In the genomic region with DNA sequence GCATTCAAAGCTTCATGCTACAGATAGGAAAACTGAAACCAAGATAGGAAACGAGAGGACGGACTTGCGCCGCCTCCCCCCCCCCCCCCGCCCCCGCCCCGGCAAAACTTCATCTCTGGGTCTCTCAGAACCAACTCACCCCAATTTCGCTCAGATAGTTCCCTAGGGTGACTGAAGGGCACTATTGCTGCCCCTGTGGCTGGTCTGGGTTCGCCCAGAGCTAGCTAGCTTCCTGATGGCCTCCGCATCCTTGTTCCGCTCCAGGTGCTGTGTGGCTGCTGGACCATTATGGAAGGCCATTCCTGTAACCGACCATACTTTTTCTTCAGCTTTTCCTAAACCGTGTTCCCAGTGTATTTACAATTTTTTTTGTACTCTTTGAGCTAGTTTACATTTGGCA, we compare ENCODE assay signal across 7 mouse cellular contexts. TPM values are rescaled to one million over a fixed set of nuclear protein-coding genes. Genes with fewer than 3 reads are reported as not detected.
A peak's percentile ranks its signal among the peaks of the same experiment; 100 is the strongest.
DNase-seq lines count a peak whose midpoint lies in the region; ATAC-seq and TF ChIP-seq lines count a peak whose summit lies in the region.

No protein-coding gene starts in this region.

- ATAC-seq in lung, postnatal 0 days = no peak
- ATAC-seq in forebrain, embryonic 15.5 days (replicated peaks) = peak; percentile 70
- ATAC-seq in liver, embryonic 11.5 days (replicated peaks; ENCODE audit: low FRiP score) = no peak
- ATAC-seq in stomach, embryonic 16.5 days (ENCODE audit: insufficient read depth, low FRiP score) = no peak

- TF ChIP-seq CTCF in lung, postnatal 0 days (IDR thresholded peaks at IDR 0.05) = no peak

- H3K27ac ChIP-seq in lung, postnatal 0 days (ENCODE audit: low read length) = no peak overlapping the region
- H3K27ac ChIP-seq in forebrain, embryonic 15.5 days (replicated peaks) = peak overlapping the region; percentile 70
- H3K27ac ChIP-seq in liver, embryonic 11.5 days (ENCODE audit: low read depth, low read length) = no peak overlapping the region
- H3K27ac ChIP-seq in stomach, embryonic 16.5 days (ENCODE audit: low read length) = no peak overlapping the region

- TF ChIP-seq EP300 in lung, postnatal 0 days (IDR thresholded peaks at IDR 0.05) = no peak

- H3K9me3 ChIP-seq in lung, postnatal 0 days (ENCODE audit: low read length) = no peaks in the 10 kb centered on the region
- no peaks in the 10 kb centered on the region for H3K9me3 ChIP-seq in forebrain, embryonic 15.5 days
- H3K9me3 ChIP-seq in liver, embryonic 11.5 days (ENCODE audit: control insufficient read depth, low read length) = no peaks in the 10 kb centered on the region
- peaks cover 4% of the 10 kb centered on the region; the same call in 1 of the 2 replicates for H3K9me3 ChIP-seq in stomach, embryonic 16.5 days (replicated peaks; ENCODE audit: control insufficient read depth, low read length)

- no peak overlapping the region for H3K9ac ChIP-seq in lung, postnatal 0 days (replicated peaks; ENCODE audit: low read depth)
- H3K9ac ChIP-seq in forebrain, embryonic 15.5 days (replicated peaks) = peak overlapping the region; percentile 47
- H3K9ac ChIP-seq in liver, embryonic 11.5 days (ENCODE audit: low read depth, low read length) = no peak overlapping the region
- peak overlapping the region; percentile 54; the same call in 1 of the 2 replicates for H3K9ac ChIP-seq in stomach, embryonic 16.5 days (ENCODE audit: low read length)

- peak overlapping the region; percentile 46 for H3K4me2 ChIP-seq in lung, postnatal 0 days (replicated peaks; ENCODE audit: low read depth, low read length)
- H3K4me2 ChIP-seq in forebrain, embryonic 15.5 days (replicated peaks) = peak overlapping the region; percentile 63
- peak overlapping the region; percentile 51 for H3K4me2 ChIP-seq in liver, embryonic 11.5 days
- peak overlapping the region; percentile 65 for H3K4me2 ChIP-seq in stomach, embryonic 16.5 days (ENCODE audit: low read depth, low read length)

- 28% methylated on average over 11 of the region's 13 CpGs for WGBS in lung, postnatal 0 days
- 13% methylated on average over 12 of the region's 13 CpGs for WGBS in forebrain, embryonic 15.5 days
- WGBS in liver, embryonic 11.5 days = 38% methylated on average over 10 of the region's 13 CpGs
- WGBS in stomach, embryonic 16.5 days = 22% methylated on average over 13 of the region's 13 CpGs

- no peaks in the 10 kb centered on the region for H3K4me1 ChIP-seq in lung, postnatal 0 days (ENCODE audit: insufficient read depth, low read depth, low read length)
- peaks cover 11% of the 10 kb centered on the region for H3K4me1 ChIP-seq in forebrain, embryonic 15.5 days
- H3K4me1 ChIP-seq in liver, embryonic 11.5 days (replicated peaks; ENCODE audit: control insufficient read depth, insufficient read depth, low read length) = no peaks in the 10 kb centered on the region
- peaks cover 5% of the 10 kb centered on the region; the same call in 1 of the 2 replicates for H3K4me1 ChIP-seq in stomach, embryonic 16.5 days (ENCODE audit: control insufficient read depth, insufficient read depth, low read length)

- H3K36me3 ChIP-seq in lung, postnatal 0 days (ENCODE audit: insufficient read depth, low read length) = no peaks in the 10 kb centered on the region
- H3K36me3 ChIP-seq in forebrain, embryonic 15.5 days = no peaks in the 10 kb centered on the region
- H3K36me3 ChIP-seq in liver, embryonic 11.5 days (ENCODE audit: control insufficient read depth, insufficient read depth, low read length) = no peaks in the 10 kb centered on the region
- H3K36me3 ChIP-seq in stomach, embryonic 16.5 days (ENCODE audit: control insufficient read depth, insufficient read depth, low read length) = no peaks in the 10 kb centered on the region

- no peaks in the 10 kb centered on the region for H3K27me3 ChIP-seq in lung, postnatal 0 days (replicated peaks; ENCODE audit: insufficient read depth, low read length)
- H3K27me3 ChIP-seq in forebrain, embryonic 15.5 days = no peaks in the 10 kb centered on the region
- no peaks in the 10 kb centered on the region for H3K27me3 ChIP-seq in liver, embryonic 11.5 days (replicated peaks; ENCODE audit: control insufficient read depth, insufficient read depth, low read length)
- no peaks in the 10 kb centered on the region for H3K27me3 ChIP-seq in stomach, embryonic 16.5 days (ENCODE audit: control insufficient read depth, insufficient read depth, low read length)

- H3K4me3 ChIP-seq in lung, postnatal 0 days (ENCODE audit: low read depth, low read length) = peak overlapping the region; percentile 12; the same call in 1 of the 2 replicates
- peak overlapping the region; percentile 43 for H3K4me3 ChIP-seq in forebrain, embryonic 15.5 days
- H3K4me3 ChIP-seq in liver, embryonic 11.5 days (ENCODE audit: low read depth, low read length) = no peak overlapping the region
- H3K4me3 ChIP-seq in stomach, embryonic 16.5 days (replicated peaks; ENCODE audit: low read length) = peak overlapping the region; percentile 40

- DNase-seq in lung, postnatal 0 days (ENCODE audit: low spot score) = no peak
- DNase-seq in lung, postnatal 25 days (ENCODE audit: low spot score) = no peak
- DNase-seq in liver, embryonic 11.5 days (ENCODE audit: low spot score) = no peak
- DNase-seq in right cerebral cortex, postnatal 10 days (ENCODE audit: low spot score in 2 of 2) = no peak
- DNase-seq in frontal cortex, postnatal 10 days (ENCODE audit: low spot score in 2 of 2) = no peak

RNA-seq across cellular contexts. Expression of gene Kif1a, which starts 13.7 kb away (rescaled TPM):
- polyA plus RNA-seq in lung, postnatal 0 days (2015; fragmentation: Nextera tagmentation; extraction: Ambion mirVana) = 3.2 and 4.4 TPM in 2 replicates
- 336 and 351 TPM in 2 replicates for polyA plus RNA-seq in forebrain, embryonic 15.5 days (2015; fragmentation: Nextera tagmentation; extraction: Ambion mirVana)
- polyA plus RNA-seq in liver, embryonic 11.5 days (2014; fragmentation: Nextera tagmentation; extraction: Ambion mirVana) = 2.2 TPM in 2 replicates
- polyA plus RNA-seq in stomach, embryonic 16.5 days (2015; fragmentation: Nextera tagmentation; extraction: Ambion mirVana) = 10.6 and 16.5 TPM in 2 replicates

RNA-seq across cellular contexts. Expression of gene Agxt, which starts 19.6 kb away (rescaled TPM):
- 0.08 and 0.10 TPM in 2 replicates for polyA plus RNA-seq in lung, postnatal 0 days (2015; fragmentation: Nextera tagmentation; extraction: Ambion mirVana)
- polyA plus RNA-seq in forebrain, embryonic 15.5 days (2015; fragmentation: Nextera tagmentation; extraction: Ambion mirVana) = not detected in 2 replicates
- polyA plus RNA-seq in liver, embryonic 11.5 days (2014; fragmentation: Nextera tagmentation; extraction: Ambion mirVana) = 1.1 and 1.6 TPM in 2 replicates
- 0.47 and 0.53 TPM in 2 replicates for polyA plus RNA-seq in stomach, embryonic 16.5 days (2015; fragmentation: Nextera tagmentation; extraction: Ambion mirVana)

RNA-seq across cellular contexts. Expression of gene 2310007B03Rik, which starts 45.3 kb away (rescaled TPM):
- polyA plus RNA-seq in lung, postnatal 0 days (2015; fragmentation: Nextera tagmentation; extraction: Ambion mirVana) = 65.3 and 73.6 TPM in 2 replicates
- 0.17 and 0.20 TPM in 2 replicates for polyA plus RNA-seq in forebrain, embryonic 15.5 days (2015; fragmentation: Nextera tagmentation; extraction: Ambion mirVana)
- 0.07 TPM in 1 of 2 replicates, not detected in the other for polyA plus RNA-seq in liver, embryonic 11.5 days (2014; fragmentation: Nextera tagmentation; extraction: Ambion mirVana)
- polyA plus RNA-seq in stomach, embryonic 16.5 days (2015; fragmentation: Nextera tagmentation; extraction: Ambion mirVana) = 17.7 and 32.8 TPM in 2 replicates

RNA-seq across cellular contexts. Expression of gene Crocc2, which starts 53.1 kb away (rescaled TPM):
- 1.3 TPM in 2 replicates for polyA plus RNA-seq in lung, postnatal 0 days (2015; fragmentation: Nextera tagmentation; extraction: Ambion mirVana)
- 0.17 and 0.38 TPM in 2 replicates for polyA plus RNA-seq in forebrain, embryonic 15.5 days (2015; fragmentation: Nextera tagmentation; extraction: Ambion mirVana)
- 0.09 and 0.16 TPM in 2 replicates for polyA plus RNA-seq in liver, embryonic 11.5 days (2014; fragmentation: Nextera tagmentation; extraction: Ambion mirVana)
- 0.18 and 0.24 TPM in 2 replicates for polyA plus RNA-seq in stomach, embryonic 16.5 days (2015; fragmentation: Nextera tagmentation; extraction: Ambion mirVana)

Comparison
In these comparisons a context has a peak if more than half of its experiments do, and no peak if none do; other contexts are left out.
1. H3K9ac ChIP-seq: peak in forebrain, embryonic 15.5 days (single experiment) and stomach, embryonic 16.5 days (single experiment); none in lung, postnatal 0 days (single experiment) and liver, embryonic 11.5 days (single experiment).
2. RNA of gene Kif1a, which starts 13.7 kb away (polyA plus RNA-seq): 336 to 351 TPM in forebrain, embryonic 15.5 days; 10.6 to 16.5 TPM in stomach, embryonic 16.5 days, 3.2 to 4.4 TPM in lung, postnatal 0 days and 2.2 TPM in liver, embryonic 11.5 days; every median in the first group is over 10 times any median in the second.
3. RNA of gene 2310007B03Rik, which starts 45.3 kb away (polyA plus RNA-seq): 65.3 to 73.6 TPM in lung, postnatal 0 days and 17.7 to 32.8 TPM in stomach, embryonic 16.5 days; 0.17 to 0.20 TPM in forebrain, embryonic 15.5 days and 0.07 TPM in liver, embryonic 11.5 days; every median in the first group is over 10 times any median in the second.
4. Peak in every context shown above with its lines, with median percentiles within 50 percentile points of each other: H3K4me2 ChIP-seq.